Mouse (Mus musculus): ENCODE measurements around the gene Trpt1.

DNA sequence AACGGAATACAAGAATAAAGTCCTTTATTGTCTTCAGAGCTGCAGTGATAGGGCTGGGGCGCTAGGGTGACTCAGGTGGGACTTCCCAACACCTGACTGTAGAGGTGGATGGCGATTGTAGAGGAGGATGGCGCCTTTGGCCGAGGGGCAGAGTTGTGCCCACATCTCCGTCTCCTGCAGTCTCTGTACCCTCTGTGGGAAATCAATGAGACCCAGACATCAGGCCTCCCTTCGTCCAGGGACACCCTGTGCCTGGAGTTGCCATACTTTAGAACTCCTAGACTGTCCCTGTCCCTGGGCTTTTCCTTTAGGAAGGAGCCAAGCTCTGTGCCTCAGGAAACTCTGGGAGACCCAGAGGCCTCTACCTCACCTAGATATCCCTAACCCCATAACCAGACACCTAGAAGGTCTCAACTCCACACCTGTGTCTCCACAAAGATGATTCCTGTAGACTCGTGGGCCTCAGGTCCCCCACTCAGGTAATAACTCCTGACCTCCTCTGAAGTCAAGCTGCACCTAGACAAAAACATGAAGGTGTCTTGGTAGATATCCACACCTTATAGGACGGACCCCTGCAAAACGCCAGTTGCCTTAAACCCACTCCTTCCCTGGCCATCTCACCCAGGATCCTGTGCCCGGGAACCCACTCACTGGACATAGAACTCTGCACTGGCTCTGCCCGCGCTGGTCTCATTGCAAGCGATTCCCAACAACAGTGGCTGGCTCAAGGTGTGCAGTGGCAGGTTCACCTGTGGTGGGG lies 2.7 kb upstream of the Trpt1 start:
- TF ChIP-seq POLR2A (IDR thresholded peaks at IDR 0.05; ENCODE audit: low read depth, low read length) (no peak), CTCF (IDR thresholded peaks at IDR 0.05; ENCODE audit: borderline replicate concordance, insufficient read depth, low read length) (no peak)

All from embryonic fibroblast, embryonic 13.5 days (primary cell).